ENCODE assay signal across 19 mouse cellular contexts in the genomic region with DNA sequence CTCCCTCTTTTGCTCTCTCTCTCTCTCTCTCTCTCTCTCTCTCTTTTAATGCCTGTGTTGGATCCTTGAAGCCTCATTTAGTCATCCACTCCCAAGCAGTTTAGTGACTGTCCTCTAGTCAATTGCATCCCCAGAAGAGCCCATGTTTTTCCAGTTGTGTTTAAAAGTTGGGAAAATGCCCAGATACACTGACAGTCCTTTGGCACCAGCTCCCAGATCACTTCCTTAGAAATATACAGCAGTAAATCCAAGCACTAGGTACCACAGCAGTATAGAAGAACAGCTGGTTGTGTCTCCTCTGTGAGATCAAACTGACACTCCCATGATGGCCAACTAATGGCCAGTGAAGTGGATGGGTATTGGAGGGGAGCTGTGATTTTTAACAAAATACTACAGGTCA.
A peak's percentile ranks its signal among the peaks of the same experiment; 100 is the strongest.
DNase-seq lines count a peak whose midpoint lies in the region; TF ChIP-seq lines count a peak whose summit lies in the region.
"Had no signal": no experiment of that assay in that cellular context is flagged by ENCODE, and none has a peak within 500 bp of the region (broad histone marks: within the 10 kb centered on the region; RNA-seq: fewer than 3 reads in every experiment).

No protein-coding gene starts in this region.

- no peaks in the 10 kb centered on the region for H3K27me3 ChIP-seq in heart, embryonic 10.5 days (ENCODE audit: insufficient read depth, poor library complexity, severe bottlenecking)
- H3K27me3 ChIP-seq in myocyte (ENCODE audit: control insufficient read depth, insufficient read depth, insufficient read length) = no peaks in the 10 kb centered on the region
- H3K27me3 ChIP-seq: embryonic facial prominence, embryonic 12.5 days; hindbrain, embryonic 13.5 days; megakaryocyte, embryonic 14.5 days had no signal

- H3ac ChIP-seq in myocyte (ENCODE audit: control insufficient read depth, insufficient read length) = no peak overlapping the region

- peak overlapping the region; percentile 19 for H3K4me2 ChIP-seq in myocyte (ENCODE audit: low read depth)
- H3K4me2 ChIP-seq: embryonic facial prominence, embryonic 12.5 days; hindbrain, embryonic 13.5 days had no signal

- H3K36me3 ChIP-seq in heart, embryonic 10.5 days = no peaks in the 10 kb centered on the region
- H3K36me3 ChIP-seq in myocyte (ENCODE audit: control insufficient read depth, insufficient read depth) = no peaks in the 10 kb centered on the region
- H3K36me3 ChIP-seq: embryonic facial prominence, embryonic 12.5 days; hindbrain, embryonic 13.5 days had no signal

- H3K4me1 ChIP-seq in heart, embryonic 10.5 days = no peaks in the 10 kb centered on the region
- H3K4me1 ChIP-seq: embryonic facial prominence, embryonic 12.5 days; megakaryocyte, embryonic 14.5 days had no signal

- no peak for TF ChIP-seq POLR2A in myocyte (IDR thresholded peaks at IDR 0.05; ENCODE audit: insufficient read length, low read depth)

- H3K79me2 ChIP-seq in myocyte (ENCODE audit: control insufficient read depth, insufficient read depth) = no peaks in the 10 kb centered on the region

- no peaks in the 10 kb centered on the region for H3K9me3 ChIP-seq in heart, embryonic 10.5 days
- H3K9me3 ChIP-seq: embryonic facial prominence, embryonic 12.5 days; hindbrain, embryonic 13.5 days; megakaryocyte, embryonic 14.5 days had no signal

- peak; percentile 11 to 15 for DNase-seq in heart, adult 18-20 months
- no peak for DNase-seq in heart, embryonic 10.5 days (ENCODE audit: low spot score)
- DNase-seq in kidney, postnatal 10 days = peak; percentile 15
- DNase-seq in kidney, adult 18-20 months = no peak
- DNase-seq in lung, postnatal 10 days = peak; percentile 18
- no peak for DNase-seq in lung, postnatal 36 days
- no peak for DNase-seq in ovary, postnatal 36 days (ENCODE audit: low spot score)
- DNase-seq: cerebellum, adult 9-11 months; forebrain, postnatal 0 days; left cerebral cortex, postnatal 4 days; liver; midbrain, embryonic 14.5 days; right cerebral cortex, postnatal 14 days; thymus, postnatal 36 days had no signal

- no peak overlapping the region for H3K4me3 ChIP-seq in heart, embryonic 10.5 days
- H3K4me3 ChIP-seq in myocyte = no peak overlapping the region
- H3K4me3 ChIP-seq: embryonic facial prominence, embryonic 12.5 days; hindbrain, embryonic 13.5 days; left cerebral cortex, adult 2 months; megakaryocyte, embryonic 14.5 days had no signal

- H3K27ac ChIP-seq in heart, embryonic 10.5 days = no peak overlapping the region
- H3K27ac ChIP-seq: embryonic facial prominence, embryonic 12.5 days; hindbrain, embryonic 13.5 days; left cerebral cortex, adult 2 months had no signal

TF ChIP-seq in myocyte, 11 proteins besides CTCF, POLR2A, EP300 and RAD21:
- TF ChIP-seq E2F4 (IDR thresholded peaks at IDR 0.05; ENCODE audit: insufficient read depth) (no peak), MYOD1 (IDR thresholded peaks at IDR 0.05; ENCODE audit: control insufficient read depth in 1 of 3, insufficient read length in 2 of 3, low read depth in 2 of 3) (peak in 1 of 3 experiments; percentile 14)

Comparison
In these comparisons a context has a peak if more than half of its experiments do, and no peak if none do; other contexts are left out.
1. DNase-seq: peak in heart, adult 18-20 months (2 of 2), kidney, postnatal 10 days (single experiment) and lung, postnatal 10 days (single experiment); none in heart, embryonic 10.5 days (single experiment), kidney, adult 18-20 months (single experiment), lung, postnatal 36 days (single experiment) and ovary, postnatal 36 days (single experiment).